Mouse (Mus musculus) activated CD4-positive, CD25-positive, alpha-beta regulatory T cell, adult 4 months (primary cell): Measurements from ENCODE around the gene Nr1h4. TPM values are rescaled to one million over a fixed set of nuclear protein-coding genes. Genes with fewer than 3 reads are reported as not detected.

Experiments used
- ATAC-seq: one replicate; pipeline ENCODE4 v1.8.0; 2017
- polyA plus RNA-seq, 2 experiments: library from polyadenylated mRNA; unstranded; fragments of 100-300 nt; shearing (Covaris generic); gene quantifications; one replicate each; pipeline ENCODE4 v1.2.1; 2017

The Nr1h4 gene
- polyA plus RNA-seq, 2 experiments from 2014 or later: not detected

- ATAC-seq: no peak
Measured at GRCm38 (mm10) chr10:89432743-89433142, 100.6 kb downstream of the Nr1h4 start.

DNA sequence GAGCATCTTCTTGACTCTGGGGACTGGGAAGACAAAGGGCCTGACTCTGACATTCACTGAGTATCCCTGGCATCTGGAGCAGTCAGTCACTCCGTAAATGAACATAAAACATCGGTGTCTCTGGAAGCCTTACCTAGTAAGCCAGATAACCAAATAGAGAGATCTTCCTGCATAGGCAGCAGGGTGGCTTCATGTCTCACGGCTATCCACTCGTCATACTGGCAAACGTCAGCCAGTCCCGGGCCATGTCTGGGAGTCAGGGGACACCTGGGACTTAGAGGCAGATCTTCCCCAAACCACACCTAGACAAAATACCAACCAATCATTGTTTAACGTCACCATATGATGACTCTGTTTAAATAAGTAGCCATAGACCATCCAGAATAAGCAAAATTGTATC lies 102.6 kb downstream of the Nr1h4 start:
- no peak for ATAC-seq

GRCm38 (mm10) chr10:89424800-89425393 lies 108.5 kb downstream of the Nr1h4 start:
- no peak for ATAC-seq

DNA sequence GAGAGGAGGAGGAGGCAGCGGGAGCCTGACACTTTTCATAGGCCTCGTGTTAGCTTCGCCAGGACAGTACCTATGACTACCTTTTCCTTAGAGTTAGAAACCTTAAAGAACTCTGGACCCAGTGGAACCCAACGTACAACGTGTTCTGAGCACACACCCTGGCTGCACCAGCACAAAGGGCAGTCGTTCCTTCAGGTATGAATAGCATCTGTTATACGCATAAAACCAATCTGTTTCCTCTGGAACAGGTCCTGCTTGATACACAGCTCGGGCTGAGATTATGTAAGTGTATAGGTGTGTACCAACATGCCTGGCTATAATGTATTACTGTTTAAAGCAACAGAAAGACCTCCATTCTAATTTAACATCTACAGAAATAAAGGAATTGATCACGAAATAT lies 109.2 kb downstream of the Nr1h4 start:
- no peak for ATAC-seq

GRCm38 (mm10) chr10:89423164-89423778 lies 110.1 kb downstream of the Nr1h4 start:
- no peak for ATAC-seq

DNA sequence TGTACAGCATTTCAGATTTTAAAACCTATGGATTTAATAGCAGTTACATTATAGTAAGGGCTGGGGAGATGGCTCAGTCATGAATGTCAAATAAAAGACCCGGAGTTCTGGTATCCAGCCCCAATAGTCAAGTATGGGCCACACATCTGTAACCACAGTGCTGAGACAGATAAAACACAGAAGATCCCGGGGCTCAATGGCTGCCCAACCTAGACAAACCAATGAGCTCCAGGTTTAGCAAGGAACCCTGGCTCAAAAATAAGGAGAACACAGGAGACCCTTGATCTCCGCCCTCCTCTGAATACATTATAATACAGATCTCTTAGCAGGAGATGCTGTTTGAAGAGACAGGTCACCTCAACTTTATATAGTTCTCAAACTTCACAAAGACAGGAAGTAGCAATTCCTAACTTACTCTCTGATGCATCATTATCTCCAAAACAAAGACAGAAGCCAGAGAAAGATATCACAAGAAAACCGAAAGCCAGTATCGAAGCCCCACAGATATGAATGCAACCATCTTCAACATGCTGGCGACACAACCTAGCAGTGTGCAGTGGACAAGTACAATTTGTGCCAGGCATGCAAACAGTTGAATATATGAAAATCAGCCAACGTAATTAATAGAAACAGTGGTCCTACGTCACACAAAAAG lies 110.8 kb downstream of the Nr1h4 start:
- ATAC-seq: no peak

- no peak for ATAC-seq
Measured at GRCm38 (mm10) chr10:89417966-89418365, 115.4 kb downstream of the Nr1h4 start.

GRCm38 (mm10) chr10:89415478-89415877 lies 117.9 kb downstream of the Nr1h4 start:
- ATAC-seq: no peak

DNA sequence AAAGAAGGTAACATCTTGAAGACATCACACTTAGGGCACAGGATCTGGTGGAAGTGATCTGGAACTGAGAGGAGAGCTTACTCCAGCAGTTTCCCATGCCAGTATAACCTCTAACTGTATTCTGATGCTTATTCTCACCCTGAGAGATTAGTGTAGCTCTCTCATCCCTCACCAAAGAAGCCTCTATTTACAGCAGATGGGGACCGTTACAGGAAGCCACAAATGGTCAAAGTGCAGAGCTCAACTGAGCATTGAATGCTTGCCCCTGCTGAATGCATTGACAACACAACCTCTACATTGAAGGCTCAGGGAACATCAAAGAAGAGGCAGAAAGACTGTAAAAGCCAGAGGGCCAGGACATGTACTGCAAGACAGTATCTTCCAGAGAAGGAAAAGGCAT lies 125.8 kb downstream of the Nr1h4 start:
- no peak for ATAC-seq

DNA sequence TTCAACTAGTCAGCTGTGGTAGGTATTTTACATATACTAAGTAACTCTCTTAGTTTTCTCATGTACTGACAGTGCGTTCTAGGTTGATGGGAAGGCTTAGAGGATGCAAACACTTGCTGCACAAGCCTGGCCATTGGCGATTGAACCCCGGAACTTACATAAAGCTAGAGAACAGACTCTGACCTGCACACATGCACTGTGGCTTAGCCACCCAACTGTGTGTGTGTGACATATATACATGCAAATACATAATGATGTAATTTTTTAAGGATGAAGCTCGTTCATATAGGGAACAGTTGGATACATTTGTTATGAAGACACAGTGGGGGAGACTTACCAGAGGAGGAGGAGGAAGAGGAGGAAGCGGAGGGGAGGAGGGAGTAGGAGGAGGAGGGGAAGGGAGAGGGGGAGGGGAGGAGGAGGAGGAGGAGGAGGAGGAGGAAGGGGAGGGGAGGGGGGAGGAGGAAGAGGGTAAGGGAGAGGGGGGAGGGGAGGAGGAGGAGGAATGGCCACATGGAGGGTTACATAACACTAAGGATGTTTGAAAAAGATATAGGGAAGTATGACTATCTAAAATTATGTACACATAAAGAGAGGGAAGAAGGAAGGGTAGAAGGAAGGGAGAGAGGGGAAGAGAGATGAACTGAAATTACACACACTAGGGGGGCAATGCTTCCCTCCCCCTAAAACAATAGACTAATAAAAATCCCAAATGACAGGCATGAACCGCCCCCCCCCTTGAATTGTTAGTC lies 126.5 kb downstream of the Nr1h4 start:
- ATAC-seq: no peak

- ATAC-seq: no peak
Measured at GRCm38 (mm10) chr10:89404936-89405335, 128.4 kb downstream of the Nr1h4 start.

Other genes with a start within 250 kb of the Nr1h4 start
- not detected for gene Ano4, start 188.8 kb downstream of the Nr1h4 start, polyA plus RNA-seq
- 1 to 10 TPM; 3.0 to 4.0 TPM for gene Gas2l3, start 89.6 kb downstream of the Nr1h4 start, polyA plus RNA-seq
- gene Slc17a8, start 87.7 kb upstream of the Nr1h4 start, polyA plus RNA-seq: under 1 TPM in 1 of 2 experiments, not detected in 1; 0.29 TPM
- gene Scyl2, start 152.7 kb upstream of the Nr1h4 start, polyA plus RNA-seq: 1 to 10 TPM; 7.6 to 9.0 TPM
- gene Actr6, start 198.7 kb upstream of the Nr1h4 start, polyA plus RNA-seq: 10 to 100 TPM; 46.8 to 50.2 TPM
- gene Uhrf1bp1l, start 211.4 kb upstream of the Nr1h4 start, polyA plus RNA-seq: 10 to 100 TPM; 24.6 to 33.1 TPM